Mouse (Mus musculus) liver, adult 2 months (tissue): ENCODE results near the gene Lipm. TPM values are rescaled to one million over a fixed set of nuclear protein-coding genes. Genes with fewer than 3 reads are reported as not detected.

Experiments used
- DNase-seq: peaks from one replicate; pipeline ENCODE4 v3.0.0-alpha.2; 2011; ENCODE audit warnings: low read depth, low spot score; ENCODE audit errors: extremely low read depth
- H3K27ac ChIP-seq: fragments of 200-500 bp; replicated peaks from 2 replicates; pipeline ENCODE4 v1.5.1; 2012; ENCODE audit warnings: low read depth, mild to moderate bottlenecking, control low read depth, inconsistent platforms, low read length; ENCODE audit not compliant: insufficient read depth
- H3K27me3 ChIP-seq: fragments of 200-500 bp; 2 replicates; pipeline ENCODE4 v1.6.1; 2012; ENCODE audit warnings: mild to moderate bottlenecking, moderate library complexity, low read length, inconsistent platforms; ENCODE audit not compliant: control insufficient read depth, insufficient read depth
- H3K36me3 ChIP-seq: fragments of 200-500 bp; 2 replicates; pipeline ENCODE4 v1.6.1; 2012; ENCODE audit warnings: low read length, inconsistent platforms; ENCODE audit not compliant: control insufficient read depth, insufficient read depth
- H3K4me1 ChIP-seq: fragments of 200-500 bp; 2 replicates; pipeline ENCODE4 v1.6.1; 2011; ENCODE audit warnings: low read length; ENCODE audit not compliant: control insufficient read depth, insufficient read depth
- H3K4me3 ChIP-seq: fragments of 200-500 bp; 2 replicates; pipeline ENCODE4 v1.5.1; 2011; ENCODE audit warnings: low read depth, mild to moderate bottlenecking, control low read depth, low read length, moderate library complexity; ENCODE audit not compliant: insufficient read depth
- H3K79me2 ChIP-seq: fragments of 200-500 bp; 2 replicates; pipeline ENCODE4 v1.6.1; 2012; ENCODE audit warnings: inconsistent platforms, mild to moderate bottlenecking, low read length, moderate library complexity; ENCODE audit not compliant: control insufficient read depth, insufficient read depth
- H3K9ac ChIP-seq: fragments of 200-500 bp; 2 replicates; pipeline ENCODE4 v1.6.1; 2012; ENCODE audit warnings: low read depth, mild to moderate bottlenecking, control low read depth, inconsistent platforms, low read length
- CTCF ChIP-seq: fragments of 200-500 bp; IDR thresholded peaks from 2 replicates; pipeline ENCODE4 v1.5.1; 2011; ENCODE audit warnings: low read depth, low read length, control low read depth
- POLR2A ChIP-seq: fragments of 200-500 bp; IDR thresholded peaks from 2 replicates; pipeline ENCODE4 v1.6.1; 2011; ENCODE audit warnings: low read length, control low read depth; ENCODE audit not compliant: insufficient read depth; ENCODE audit errors: extremely low read depth
- WGBS: fragments of 180-500 bp; shearing (Covaris S2); methylation state at CpG from one replicate; pipeline ENCODE4 v1.1.7; 2018; 5-methylcytosine and 5-hydroxymethylcytosine counted together
- polyA plus RNA-seq: library from polyadenylated mRNA; depleted of rRNA; stranded (reverse); fragments of >200 nt; gene quantifications from 2 replicates; pipeline ENCODE4 v1.2.3, GENCODE M21; 2012; rRNA removed
- total RNA-seq: library from RNA; depleted of rRNA; stranded (reverse); fragments of >200 nt; gene quantifications from 2 replicates; pipeline ENCODE4 v1.2.3, GENCODE M21; 2014; rRNA removed

The Lipm gene
- total and polyA plus RNA-seq, 2 experiments, result not detected

DNA sequence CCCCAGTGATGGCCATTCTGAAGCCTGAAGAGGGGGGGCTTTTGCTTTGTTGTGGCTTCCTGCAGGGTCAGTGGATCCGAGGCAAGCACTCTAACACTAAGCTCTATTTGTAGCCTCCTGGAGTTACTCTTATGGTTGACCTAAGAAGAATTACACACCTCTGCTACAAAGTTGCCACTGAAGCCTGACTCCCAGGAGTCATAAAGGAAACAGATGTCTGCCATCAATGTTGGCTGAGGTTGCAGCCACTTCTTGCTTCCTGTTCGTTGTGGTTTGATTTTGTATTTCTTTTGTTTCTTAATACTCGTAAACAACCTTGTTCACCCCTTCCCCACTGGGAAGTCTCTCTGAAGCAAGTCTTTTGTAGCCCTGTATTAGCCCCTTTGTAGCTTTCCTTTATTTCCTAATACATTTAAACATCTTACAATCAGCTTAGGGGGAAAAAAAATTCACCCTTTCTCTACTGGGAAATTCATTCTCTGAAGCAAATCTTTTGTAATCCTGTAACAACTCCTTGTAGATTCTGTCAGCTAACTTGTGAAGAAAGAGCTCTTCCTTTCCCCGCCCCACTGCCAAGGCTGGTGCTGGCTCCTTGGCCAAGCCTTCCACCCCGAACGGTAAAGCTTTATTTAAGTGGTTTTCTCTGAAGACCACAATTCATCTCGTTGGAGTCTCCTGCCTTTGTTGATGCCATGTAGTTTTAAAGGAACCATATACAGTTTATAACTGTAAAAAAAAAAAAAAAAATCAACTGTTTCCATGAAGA, 67.3 kb downstream of the Lipm start:
- H3K27me3 ChIP-seq, result no peaks in the 10 kb centered on the region; the same call in 1 of the 2 replicates
- no peak overlapping the region for H3K27ac ChIP-seq
- WGBS, result 81% methylated on average over 7 of the region's 7 CpGs
- H3K36me3 ChIP-seq, result no peaks in the 10 kb centered on the region
- H3K9ac ChIP-seq, result no peak overlapping the region
- DNase-seq, result no peak
- H3K4me3 ChIP-seq, result no peak overlapping the region
- H3K4me1 ChIP-seq, result peaks cover 4% of the 10 kb centered on the region; the same call in 1 of the 2 replicates
- H3K79me2 ChIP-seq, result no peaks in the 10 kb centered on the region
- TF ChIP-seq POLR2A, result no peak
- TF ChIP-seq CTCF, result no peak

DNA sequence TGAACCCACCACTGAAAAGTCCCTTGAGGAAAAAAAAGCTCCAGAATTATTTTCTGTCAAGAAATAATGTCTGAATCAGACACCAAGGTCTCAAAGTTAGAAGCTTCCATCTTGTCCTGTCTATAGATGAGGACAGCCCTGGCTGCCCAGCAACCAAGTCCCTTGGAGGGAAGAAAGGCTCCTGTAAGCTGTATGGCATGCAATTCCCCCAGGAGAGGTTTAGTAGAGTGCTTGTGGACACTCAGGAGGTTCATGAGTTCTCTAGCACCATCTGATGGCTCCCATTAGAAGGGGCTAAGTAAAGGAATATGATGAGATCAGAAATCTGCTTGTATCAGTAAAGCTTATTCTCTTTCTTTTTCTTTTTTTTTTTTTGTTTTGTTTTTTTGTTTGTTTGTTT, 68.4 kb downstream of the Lipm start:
- no peak overlapping the region for H3K9ac ChIP-seq
- H3K27me3 ChIP-seq, result no peaks in the 10 kb centered on the region; the same call in 1 of the 2 replicates
- H3K79me2 ChIP-seq, result no peaks in the 10 kb centered on the region
- H3K36me3 ChIP-seq, result no peaks in the 10 kb centered on the region
- TF ChIP-seq POLR2A, result no peak
- TF ChIP-seq CTCF, result no peak
- peaks cover 2% of the 10 kb centered on the region; the same call in 1 of the 2 replicates for H3K4me1 ChIP-seq
- H3K4me3 ChIP-seq, result no peak overlapping the region
- H3K27ac ChIP-seq, result no peak overlapping the region
- no peak for DNase-seq

DNA sequence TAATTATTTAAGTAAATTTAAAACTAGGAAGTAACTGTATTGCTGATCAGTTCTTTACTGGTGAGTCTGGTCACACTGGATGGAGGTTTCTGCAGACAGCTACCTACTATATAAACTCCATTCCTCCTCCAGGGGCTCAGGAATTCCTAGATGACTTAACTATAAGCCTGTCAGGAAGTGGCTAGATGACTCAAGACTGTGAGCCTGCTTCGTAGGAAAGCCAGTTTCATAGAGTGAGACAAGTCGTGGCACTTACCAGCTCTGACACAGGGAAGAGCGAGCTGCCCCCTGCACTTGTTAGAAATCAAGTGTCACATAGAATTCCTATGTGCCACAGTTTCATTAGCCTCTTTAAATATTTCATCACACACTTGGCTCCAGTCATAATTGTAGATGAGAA, 70.4 kb downstream of the Lipm start:
- H3K9ac ChIP-seq, result no peak overlapping the region
- no peaks in the 10 kb centered on the region for H3K36me3 ChIP-seq
- H3K4me1 ChIP-seq, result no peaks in the 10 kb centered on the region
- no peaks in the 10 kb centered on the region for H3K79me2 ChIP-seq
- H3K27ac ChIP-seq, result no peak overlapping the region
- H3K4me3 ChIP-seq, result no peak overlapping the region
- DNase-seq, result no peak
- no peaks in the 10 kb centered on the region for H3K27me3 ChIP-seq
- TF ChIP-seq POLR2A (no peak), CTCF (no peak)
- WGBS, result 84% methylated on average over 3 of the region's 3 CpGs

Other genes with a start within 250 kb of the Lipm start
- gene Lipf, start 139.7 kb upstream of the Lipm start, total RNA-seq, result not detected in 2 replicates
- not detected in 2 replicates for gene Lipf, start 139.7 kb upstream of the Lipm start, polyA plus RNA-seq
- not detected in 2 replicates for gene Lipk, start 92.6 kb upstream of the Lipm start, total RNA-seq
- not detected in 2 replicates for gene Lipk, start 92.6 kb upstream of the Lipm start, polyA plus RNA-seq
- not detected in 2 replicates for gene Lipn, start 33.6 kb upstream of the Lipm start, total RNA-seq
- gene Lipn, start 33.6 kb upstream of the Lipm start, polyA plus RNA-seq, result not detected in 2 replicates
- gene Ankrd22, start 65.1 kb downstream of the Lipm start, total RNA-seq, result 0.28 TPM in 1 of 2 replicates, not detected in the other
- gene Ankrd22, start 65.1 kb downstream of the Lipm start, polyA plus RNA-seq, result not detected in 2 replicates
- 2.1 and 3.1 TPM in 2 replicates for gene Stambpl1, start 91.3 kb downstream of the Lipm start, total RNA-seq
- gene Stambpl1, start 91.3 kb downstream of the Lipm start, polyA plus RNA-seq, result 0.76 and 0.77 TPM in 2 replicates
- 2.0 and 5.2 TPM in 2 replicates for gene Acta2, start 154.7 kb downstream of the Lipm start, total RNA-seq
- 3.6 and 4.6 TPM in 2 replicates for gene Acta2, start 154.7 kb downstream of the Lipm start, polyA plus RNA-seq
- 20.2 and 25.5 TPM in 2 replicates for gene Fas, start 189.7 kb downstream of the Lipm start, total RNA-seq
- gene Fas, start 189.7 kb downstream of the Lipm start, polyA plus RNA-seq, result 3.4 and 4.9 TPM in 2 replicates